Mouse (Mus musculus): Measurements from ENCODE around the gene Lrtm2.

GRCm38 (mm10) chr6:119310176-119310575, 20.4 kb downstream of the Lrtm2 start:
- TF ChIP-seq CTCF (IDR thresholded peaks at IDR 0.05; ENCODE audit: borderline replicate concordance, insufficient read depth, low read depth, low read length) = no peak
- no peak for TF ChIP-seq POLR2A (IDR thresholded peaks at IDR 0.05; ENCODE audit: borderline replicate concordance, insufficient read depth, low read length)
